Mouse (Mus musculus) myocyte (in vitro differentiated cells): ENCODE measurements around the gene Gys1. TPM values are rescaled to one million over a fixed set of nuclear protein-coding genes. Genes with fewer than 3 reads are reported as not detected.
A peak's percentile ranks its signal among the peaks of the same experiment; 100 is the strongest.

Experiments
- H3K27me3 ChIP-seq: one replicate; pipeline ENCODE4 v1.6.1; 2011; ENCODE audit not compliant: control insufficient read depth, insufficient read depth, insufficient read length
- H3K36me3 ChIP-seq: one replicate; pipeline ENCODE4 v1.6.1; 2011; ENCODE audit not compliant: control insufficient read depth, insufficient read depth
- H3K4me2 ChIP-seq: one replicate; pipeline ENCODE4 v1.6.1; 2011; ENCODE audit warnings: low read depth, control low read depth
- H3K4me3 ChIP-seq: one replicate; pipeline ENCODE4 v1.5.1; 2011; ENCODE audit warnings: mild to moderate bottlenecking, control low read depth, moderate library complexity
- H3K79me2 ChIP-seq: one replicate; pipeline ENCODE4 v1.6.1; 2011; ENCODE audit not compliant: control insufficient read depth, insufficient read depth
- H3ac ChIP-seq: one replicate; pipeline ENCODE4 v1.6.1; 2011; ENCODE audit not compliant: control insufficient read depth, insufficient read length
- CEBPB ChIP-seq: IDR thresholded peaks from 2 replicates; pipeline ENCODE4 v1.6.1; 2011; ENCODE audit warnings: mild to moderate bottlenecking, moderate library complexity; ENCODE audit not compliant: poor library complexity, insufficient read depth, severe bottlenecking
- E2F4 ChIP-seq: IDR thresholded peaks from one replicate; pipeline ENCODE4 v1.6.1; 2011; ENCODE audit warnings: mild to moderate bottlenecking, control low read depth, moderate library complexity; ENCODE audit not compliant: insufficient read depth
- MAX ChIP-seq: IDR thresholded peaks from one replicate; pipeline ENCODE4 v1.6.1; 2011; ENCODE audit warnings: low read depth, mild to moderate bottlenecking, control low read depth
- MYOD1 ChIP-seq, 3 experiments: IDR thresholded peaks; one replicate each; pipeline ENCODE4 v1.6.1; 2011; ENCODE audit warnings: control low read depth in 2 of 3, low read depth in 2 of 3, mild to moderate bottlenecking in 2 of 3, moderate library complexity in 1 of 3; ENCODE audit not compliant: insufficient read length in 2 of 3, control insufficient read depth in 1 of 3
- MYOG ChIP-seq, 3 experiments: IDR thresholded peaks; one replicate each; pipeline ENCODE4 v1.6.1; 2011; ENCODE audit warnings: control low read depth in 2 of 3, low read depth in 2 of 3, mild to moderate bottlenecking in 2 of 3; ENCODE audit not compliant: insufficient read length in 2 of 3, control insufficient read depth in 1 of 3, insufficient read depth in 1 of 3
- POLR2A ChIP-seq: IDR thresholded peaks from one replicate; pipeline ENCODE4 v1.6.1; 2011; ENCODE audit warnings: low read depth, mild to moderate bottlenecking, control low read depth, moderate library complexity; ENCODE audit not compliant: insufficient read length
- POLR2AphosphoS2 ChIP-seq: IDR thresholded peaks from one replicate; pipeline ENCODE4 v1.6.1; 2011; ENCODE audit warnings: low read depth, control low read depth; ENCODE audit not compliant: insufficient read length
- REST ChIP-seq: IDR thresholded peaks from one replicate; pipeline ENCODE4 v1.6.1; 2011; ENCODE audit warnings: mild to moderate bottlenecking, control low read depth, moderate library complexity; ENCODE audit not compliant: insufficient read depth, insufficient read length
- SRF ChIP-seq: IDR thresholded peaks from one replicate; pipeline ENCODE4 v1.6.1; 2011; ENCODE audit warnings: low read depth; ENCODE audit not compliant: control insufficient read depth, insufficient read length
- TCF12 ChIP-seq: IDR thresholded peaks from one replicate; pipeline ENCODE4 v1.6.1; 2011; ENCODE audit warnings: mild to moderate bottlenecking, control low read depth; ENCODE audit not compliant: poor library complexity, insufficient read depth, severe bottlenecking
- TCF3 ChIP-seq: IDR thresholded peaks from one replicate; pipeline ENCODE4 v1.6.1; 2011; ENCODE audit warnings: low read depth, control low read depth; ENCODE audit not compliant: insufficient read length
- USF1 ChIP-seq: IDR thresholded peaks from one replicate; pipeline ENCODE4 v1.6.1; 2011; ENCODE audit warnings: low read depth, mild to moderate bottlenecking, control low read depth, moderate library complexity
- polyA plus RNA-seq: library from polyadenylated mRNA; unstranded; fragments of >200 nt; fragmentation: generic; extraction: Trizol; gene quantifications from one replicate; pipeline ENCODE4 v1.2.1, GENCODE M21; 2012; ENCODE audit warnings: missing spikeins

Gene Gys1
- polyA plus RNA-seq, 1 experiment: 125 TPM

GRCm38 (mm10) chr7:45435038-45435437 lies 394 bp downstream of the Gys1 start:
- TF ChIP-seq REST (no peak), MYOD1 (IDR thresholded peaks at IDR 0.05; ENCODE audit: control insufficient read depth in 1 of 3, insufficient read length in 2 of 3, low read depth in 2 of 3) (no peak), SRF (no peak), TCF3 (no peak), USF1 (no peak), MYOG (IDR thresholded peaks at IDR 0.05; ENCODE audit: control insufficient read depth in 1 of 3, insufficient read depth in 1 of 3, insufficient read length in 2 of 3, low read depth in 2 of 3) (no peak), MAX (no peak), CEBPB (no peak), E2F4 (no peak), POLR2AphosphoS2 (no peak), TCF12 (no peak), POLR2A (no peak)
- Histone ChIP-seq H3K4me2 (peak overlapping the region; percentile 96), H3K27me3 (no peaks in the 10 kb centered on the region)

GRCm38 (mm10) chr7:45436444-45436843 lies 1.8 kb downstream of the Gys1 start:
- TF ChIP-seq MAX: no peak
- TF ChIP-seq E2F4: no peak
- no peak for TF ChIP-seq MYOD1 (IDR thresholded peaks at IDR 0.05; ENCODE audit: control insufficient read depth in 1 of 3, insufficient read length in 2 of 3, low read depth in 2 of 3)
- TF ChIP-seq SRF: no peak
- no peak for TF ChIP-seq POLR2A
- TF ChIP-seq TCF3: no peak
- TF ChIP-seq REST: no peak
- TF ChIP-seq MYOG (IDR thresholded peaks at IDR 0.05; ENCODE audit: control insufficient read depth in 1 of 3, insufficient read depth in 1 of 3, insufficient read length in 2 of 3, low read depth in 2 of 3): no peak
- TF ChIP-seq CEBPB: no peak
- TF ChIP-seq USF1: no peak
- TF ChIP-seq POLR2AphosphoS2: no peak
- no peak for TF ChIP-seq TCF12
- Histone ChIP-seq H3K4me3 (peak overlapping the region; percentile 92), H3K27me3 (no peaks in the 10 kb centered on the region), H3K79me2 (peaks cover 55% of the 10 kb centered on the region), H3K36me3 (peaks cover 21% of the 10 kb centered on the region), H3K4me2 (peak overlapping the region; percentile 96), H3ac (no peak overlapping the region)

More at GRCm38 (mm10) chr7:45435038-45435437, 394 bp downstream of the Gys1 start:
- peak overlapping the region; percentile 15 for H3ac ChIP-seq
- H3K36me3 ChIP-seq: peaks cover 11% of the 10 kb centered on the region
- peaks cover 62% of the 10 kb centered on the region for H3K79me2 ChIP-seq
- peak overlapping the region; percentile 92 for H3K4me3 ChIP-seq

GRCm38 (mm10) chr7:45437046-45437445 lies 2.4 kb downstream of the Gys1 start:
- Histone ChIP-seq H3K27me3 (no peaks in the 10 kb centered on the region), H3K4me3 (peak overlapping the region; percentile 92), H3K36me3 (peaks cover 26% of the 10 kb centered on the region), H3K4me2 (peak overlapping the region; percentile 96), H3ac (no peak overlapping the region), H3K79me2 (peaks cover 49% of the 10 kb centered on the region)
- no peak for TF ChIP-seq POLR2AphosphoS2
- no peak for TF ChIP-seq MYOG (IDR thresholded peaks at IDR 0.05; ENCODE audit: control insufficient read depth in 1 of 3, insufficient read depth in 1 of 3, insufficient read length in 2 of 3, low read depth in 2 of 3)
- no peak for TF ChIP-seq CEBPB
- no peak for TF ChIP-seq MAX
- no peak for TF ChIP-seq E2F4
- no peak for TF ChIP-seq REST
- no peak for TF ChIP-seq USF1
- no peak for TF ChIP-seq SRF
- no peak for TF ChIP-seq POLR2A
- no peak for TF ChIP-seq TCF12
- TF ChIP-seq TCF3: no peak
- TF ChIP-seq MYOD1 (IDR thresholded peaks at IDR 0.05; ENCODE audit: control insufficient read depth in 1 of 3, insufficient read length in 2 of 3, low read depth in 2 of 3): no peak

- H3K4me2 ChIP-seq: peak within 1 kb of the TSS; percentile 96
- no peak within 1 kb of the TSS for H3ac ChIP-seq
- H3K79me2 ChIP-seq: peaks cover 42% of the 10 kb centered on the region
- H3K36me3 ChIP-seq: peaks cover 31% of the 10 kb centered on the region
- TF ChIP-seq TCF12 (peak; percentile 87), MYOD1 (IDR thresholded peaks at IDR 0.05; ENCODE audit: control insufficient read depth in 1 of 3, insufficient read length in 2 of 3, low read depth in 2 of 3) (peak; percentile 80 to 96 (median 93)), MAX (no peak), TCF3 (peak; percentile 42), POLR2AphosphoS2 (peak; percentile 74), MYOG (IDR thresholded peaks at IDR 0.05; ENCODE audit: control insufficient read depth in 1 of 3, insufficient read depth in 1 of 3, insufficient read length in 2 of 3, low read depth in 2 of 3) (peak; percentile 79 to 97 (median 94)), REST (no peak), E2F4 (no peak), POLR2A (peak; percentile 33), CEBPB (no peak), SRF (no peak), USF1 (peak; percentile 10)
- peak within 1 kb of the TSS; percentile 92 for H3K4me3 ChIP-seq
- H3K27me3 ChIP-seq: no peaks in the 10 kb centered on the region
Observed at GRCm38 (mm10) chr7:45437521-45438276, 3.1 kb downstream of the Gys1 start, which contains the start of gene Ruvbl2. Ruvbl2 (minus strand) TSS chr7:45438096.
